Mouse (Mus musculus) neutrophil, adult 5-6 weeks (primary cell): ENCODE measurements around the gene Sdc1. TPM values are rescaled to one million over a fixed set of nuclear protein-coding genes. Genes with fewer than 3 reads are reported as not detected.

Source experiments
- ATAC-seq: fragments of 151-379, 151-347 bp; 2 replicates; pipeline ENCODE4 v1.8.0; 2017; ENCODE audit warnings: mild to moderate bottlenecking, moderate TSS enrichment; ENCODE audit not compliant: insufficient number of reproducible peaks, poor library complexity, low FRiP score, severe bottlenecking; ENCODE audit errors: extremely low read depth
- total RNA-seq: library from RNA; stranded (forward); fragments of 200-1000 nt; gene quantifications from 2 replicates; pipeline ENCODE4 v1.2.3, GENCODE M21; 2017

Gene Sdc1
- total RNA-seq, 1 experiment from 2014 or later, result 10.2 TPM

DNA sequence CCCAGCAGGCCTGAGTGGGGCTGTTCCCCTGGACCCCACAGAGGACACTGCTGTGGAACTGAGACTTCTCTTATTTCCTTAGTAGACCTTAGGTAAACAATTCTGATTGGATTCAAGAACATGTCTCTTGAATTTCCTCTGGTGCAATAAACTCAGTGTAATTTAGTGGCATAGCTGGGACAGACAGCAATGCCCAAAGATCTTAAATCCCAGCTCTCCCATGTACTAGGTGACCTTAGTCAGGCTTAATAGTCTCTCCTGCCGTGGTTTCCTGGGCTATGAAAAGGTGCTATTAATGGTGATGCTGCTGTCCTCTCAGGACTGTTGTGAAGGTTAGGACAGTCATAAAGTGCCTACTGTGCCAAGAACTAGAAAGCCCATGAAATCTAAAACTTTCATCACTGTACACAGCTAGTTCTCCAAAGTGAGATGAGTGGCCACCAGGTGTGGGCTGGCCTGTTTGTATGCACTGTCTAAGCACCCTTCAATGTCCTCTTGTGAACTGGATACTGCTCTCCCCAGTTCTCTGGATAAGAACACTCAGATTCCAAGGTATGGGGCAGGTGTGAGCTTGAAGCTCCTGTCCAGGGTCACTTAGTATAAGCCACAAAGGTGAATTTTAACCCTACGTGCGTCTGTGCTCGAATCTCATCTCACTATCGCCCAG is 40.9 kb downstream of the Sdc1 start:
- ATAC-seq, result no peak

DNA sequence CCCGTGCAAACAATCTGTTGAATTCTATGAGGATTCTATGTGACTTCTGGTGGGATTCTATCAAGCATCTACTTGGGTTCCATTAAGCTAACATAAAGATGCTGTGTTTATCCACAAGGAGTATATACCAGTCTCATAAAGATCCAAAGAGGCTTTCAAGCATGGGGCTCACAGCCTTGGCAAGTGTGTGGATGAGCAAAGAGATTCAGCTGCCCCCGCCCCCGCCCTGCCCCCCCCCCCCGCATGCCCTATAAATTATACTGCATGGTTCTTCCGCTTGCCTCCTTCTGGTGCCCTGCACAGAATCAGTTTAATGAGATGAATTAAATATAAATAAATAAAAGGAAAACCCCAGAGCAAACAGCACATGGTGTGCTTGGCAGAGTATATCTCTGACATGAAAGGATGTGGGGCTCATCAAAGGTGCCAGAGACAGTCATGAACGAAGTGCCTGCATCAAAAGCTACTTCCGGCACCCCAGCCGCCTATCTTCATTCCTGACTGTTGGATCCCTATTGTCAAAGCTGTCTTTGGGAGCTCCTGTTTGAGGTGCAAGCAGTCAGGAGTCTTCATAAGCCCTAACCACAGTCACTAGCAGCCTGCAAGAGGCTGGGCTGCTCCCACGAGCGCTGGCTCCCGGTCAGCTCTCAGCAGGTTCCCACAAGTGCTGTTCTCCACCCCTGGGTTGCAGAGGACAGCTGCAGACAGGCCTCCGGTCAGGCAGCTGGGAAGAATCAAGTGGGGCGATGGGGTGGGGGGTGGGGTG is 46.5 kb downstream of the Sdc1 start:
- no peak for ATAC-seq

DNA sequence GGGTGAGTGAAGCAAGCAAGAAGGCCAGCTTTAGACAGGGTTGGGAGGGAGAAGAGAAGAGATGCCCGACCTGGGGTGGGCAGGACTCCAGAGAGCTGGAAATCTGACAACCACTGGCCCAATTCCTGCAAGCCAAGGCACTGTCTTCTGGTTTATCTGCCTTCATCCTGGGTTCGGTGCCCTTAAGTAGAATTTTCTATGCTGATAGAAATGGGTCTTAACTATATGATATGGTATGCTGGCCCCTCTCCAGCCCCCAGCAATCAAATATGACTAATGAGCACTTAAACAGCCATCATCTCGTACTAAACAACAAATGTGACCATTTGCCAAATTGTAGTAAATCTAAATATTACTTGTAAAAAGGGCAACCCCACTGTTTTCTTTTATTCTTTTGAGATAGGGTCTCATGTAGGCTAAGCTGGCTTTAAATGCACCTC is 47.1 kb downstream of the Sdc1 start:
- no peak for ATAC-seq

DNA sequence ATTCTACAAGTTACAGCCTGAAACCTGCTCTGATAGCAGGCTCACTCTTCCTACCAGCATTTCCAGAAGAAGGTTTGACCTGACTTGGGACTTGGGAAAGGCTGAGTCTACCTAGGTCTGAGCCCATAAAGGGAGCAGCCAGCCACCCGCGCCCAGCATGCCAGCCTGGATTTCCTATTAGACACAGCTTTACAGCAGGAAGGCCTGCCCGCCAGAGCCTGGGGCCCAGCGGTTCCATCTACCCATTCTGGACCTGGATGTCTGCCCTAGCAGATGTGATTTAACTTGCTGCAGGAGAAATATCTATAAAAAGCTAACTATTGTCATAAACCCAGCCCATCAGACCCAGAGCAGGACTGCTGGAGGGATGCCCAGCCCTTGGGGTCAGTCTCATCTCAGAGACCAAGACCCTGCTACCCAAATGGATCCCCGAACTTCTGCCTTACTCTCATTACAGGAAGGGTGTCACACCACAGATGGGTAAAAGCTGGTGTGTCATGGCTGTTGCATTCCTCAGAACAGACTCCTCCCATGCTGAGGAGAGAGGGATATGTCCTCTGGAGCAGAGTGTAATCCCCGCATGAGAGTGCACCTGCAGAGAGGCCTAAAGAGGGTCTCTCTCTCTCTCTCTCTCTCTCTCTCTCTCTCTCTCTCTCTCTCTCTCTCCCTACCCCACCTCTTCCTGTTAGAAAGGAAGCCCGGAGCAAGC is 54.0 kb downstream of the Sdc1 start:
- ATAC-seq, result no peak

- no peak for ATAC-seq
Measured at GRCm38 (mm10) chr12:8827014-8827715, 56.0 kb downstream of the Sdc1 start.

DNA sequence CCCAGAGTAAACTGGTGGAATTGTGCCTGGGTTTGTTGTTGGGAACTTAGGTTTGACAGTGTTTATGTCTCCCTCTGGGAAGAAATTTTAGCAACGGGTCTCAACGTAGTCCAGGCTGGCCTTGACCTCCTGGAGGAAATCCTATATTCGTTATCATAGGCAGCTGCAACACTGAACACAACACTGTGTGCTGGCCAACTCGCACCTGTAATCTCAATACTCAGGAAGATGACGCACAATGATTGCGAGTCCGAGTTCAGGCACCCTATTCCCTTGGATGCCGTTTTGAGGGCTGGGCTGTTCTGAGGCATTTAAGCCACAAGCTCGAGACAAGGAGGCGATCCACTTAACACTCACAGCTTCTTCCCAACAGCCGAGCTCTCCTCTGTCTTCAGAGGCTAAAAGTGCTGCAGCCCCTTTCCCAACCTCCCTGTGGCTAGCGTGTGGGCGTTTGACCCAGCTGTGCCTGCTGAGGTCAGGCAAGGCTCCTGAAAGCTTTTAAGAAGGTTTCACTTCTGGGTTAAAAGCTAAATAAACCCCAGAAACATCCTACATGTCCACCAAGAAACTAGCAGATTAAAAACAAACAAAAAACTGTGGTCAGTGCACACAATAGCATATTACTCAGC is 58.0 kb downstream of the Sdc1 start:
- ATAC-seq, result no peak

- ATAC-seq, result peak; percentile 50
Measured at GRCm38 (mm10) chr12:8829661-8830040, 58.5 kb downstream of the Sdc1 start.

GRCm38 (mm10) chr12:8830967-8831635 is 60.0 kb downstream of the Sdc1 start:
- ATAC-seq, result no peak

DNA sequence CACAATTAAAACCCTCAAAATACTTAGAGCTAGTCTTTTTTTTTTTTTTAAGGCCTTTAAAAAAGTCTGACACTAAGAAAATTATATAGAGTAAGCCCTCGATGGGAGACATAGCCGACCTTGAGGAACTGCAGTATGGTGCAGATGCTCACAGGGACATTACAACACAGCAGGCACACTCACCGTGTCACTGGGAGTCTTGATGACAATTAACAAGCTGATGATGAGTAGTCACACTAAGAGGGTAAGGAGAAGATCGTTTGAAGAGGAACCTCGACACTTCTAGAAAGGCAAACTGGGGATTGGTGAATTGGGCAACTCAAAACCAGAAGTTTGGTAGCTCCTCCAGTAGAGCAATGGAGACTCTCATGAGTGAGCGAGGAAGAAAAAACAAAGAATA is 60.6 kb downstream of the Sdc1 start:
- no peak for ATAC-seq

DNA sequence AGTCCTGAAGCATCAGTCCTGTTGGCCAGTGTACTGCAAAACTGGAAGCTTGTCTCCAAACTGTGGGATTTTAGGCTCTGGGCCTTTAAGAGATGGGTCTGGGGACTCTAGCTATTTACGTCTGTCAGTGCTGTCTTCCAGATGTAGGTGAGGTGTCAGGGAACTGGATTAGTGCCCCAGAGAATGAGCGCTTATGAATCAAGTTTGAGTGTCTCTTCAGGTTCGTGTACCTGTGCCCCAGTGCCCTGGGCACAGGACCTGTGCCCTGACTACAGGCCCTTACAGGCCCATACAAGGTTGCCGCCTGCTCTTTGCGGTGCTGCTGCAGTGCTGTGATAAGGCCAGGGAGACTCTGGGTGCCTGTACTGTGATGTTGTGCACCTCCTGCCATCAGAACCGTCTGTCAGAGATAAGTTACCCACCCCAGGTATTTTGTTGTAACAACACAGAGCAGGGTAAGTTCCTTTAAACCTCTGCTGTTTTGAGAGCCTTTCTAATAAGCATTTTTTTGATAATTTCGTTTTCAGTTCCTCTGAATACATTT is 69.7 kb downstream of the Sdc1 start:
- ATAC-seq, result no peak

DNA sequence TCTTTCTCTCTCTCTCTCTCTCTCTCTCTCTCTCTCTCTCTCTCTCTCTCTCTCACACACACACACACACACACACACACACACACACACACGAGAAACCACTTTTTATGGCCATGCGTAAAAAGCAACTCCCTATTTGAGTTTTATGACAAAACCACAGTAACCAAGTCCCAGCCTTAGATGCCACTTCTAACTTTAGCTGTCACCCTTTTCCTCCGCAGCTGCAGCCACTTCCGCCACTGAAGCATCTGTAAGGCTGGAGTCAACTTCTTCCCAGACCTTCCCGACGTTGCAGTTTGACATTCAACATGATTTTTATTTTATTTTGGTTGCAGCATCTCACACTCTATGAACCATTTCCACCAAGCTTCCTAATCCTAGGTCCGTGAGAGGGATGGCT is 71.6 kb downstream of the Sdc1 start:
- ATAC-seq, result no peak

Other genes with a start within 250 kb of the Sdc1 start
- not detected in 2 replicates for gene Slc7a15, start 172.3 kb upstream of the Sdc1 start, total RNA-seq
- 191 and 209 TPM in 2 replicates for gene Pum2, start 97.2 kb upstream of the Sdc1 start, total RNA-seq
- gene Laptm4a, start 150.3 kb downstream of the Sdc1 start, total RNA-seq, result 129 and 132 TPM in 2 replicates
- not detected in 2 replicates for gene Matn3, start 176.6 kb downstream of the Sdc1 start, total RNA-seq
- 0.35 and 0.61 TPM in 2 replicates for gene Wdr35, start 202.6 kb downstream of the Sdc1 start, total RNA-seq